Mouse (Mus musculus) stomach, embryonic 14.5 days (tissue): Measurements from ENCODE around the gene H2-K1. TPM values are rescaled to one million over a fixed set of nuclear protein-coding genes. Genes with fewer than 3 reads are reported as not detected.
"Not testable (repeated sequence)": the region's sequence is repeated elsewhere in the genome, so short reads cannot be mapped to it uniquely, and the experiment has no call there.

Source experiments
- ATAC-seq: fragments of 200-750 bp; cut with Nextera tagmentation; 2 replicates; pipeline ENCODE4 v1.8.0; 2017; ENCODE audit warnings: low read depth, moderate TSS enrichment; ENCODE audit not compliant: insufficient number of reproducible peaks, insufficient read depth, low FRiP score
- H3K27ac ChIP-seq: fragments of 300-500 bp; sonication (generic); 2 replicates; pipeline ENCODE4 v1.5.1; 2014; ENCODE audit warnings: mild to moderate bottlenecking, low read length, moderate library complexity, mixed read lengths
- H3K27me3 ChIP-seq: fragments of 300-500 bp; sonication (generic); 2 replicates; pipeline ENCODE4 v1.6.1; 2014; ENCODE audit warnings: low read length, control low read depth, mixed read lengths; ENCODE audit not compliant: control insufficient read depth, insufficient read depth
- H3K36me3 ChIP-seq: fragments of 300-500 bp; sonication (generic); 2 replicates; pipeline ENCODE4 v1.6.1; 2014; ENCODE audit warnings: mild to moderate bottlenecking, control low read depth, low read length, moderate library complexity, mixed read lengths; ENCODE audit not compliant: control insufficient read depth, insufficient read depth
- H3K4me1 ChIP-seq: fragments of 300-500 bp; sonication (generic); 2 replicates; pipeline ENCODE4 v1.6.1; 2014; ENCODE audit warnings: low read length, control low read depth, mixed read lengths; ENCODE audit not compliant: control insufficient read depth, insufficient read depth
- H3K4me2 ChIP-seq: fragments of 300-500 bp; sonication (generic); replicated peaks from 2 replicates; pipeline ENCODE4 v1.6.1; 2014; ENCODE audit warnings: low read depth, low read length, control low read depth
- H3K4me3 ChIP-seq: fragments of 300-500 bp; sonication (generic); 2 replicates; pipeline ENCODE4 v1.5.1; 2014; ENCODE audit warnings: low read depth, low read length, control low read depth
- H3K9ac ChIP-seq: fragments of 300-500 bp; sonication (generic); replicated peaks from 2 replicates; pipeline ENCODE4 v1.6.1; 2014; ENCODE audit warnings: low read depth, mild to moderate bottlenecking, control low read depth, low read length, moderate library complexity, mixed read lengths
- H3K9me3 ChIP-seq: fragments of 300-500 bp; sonication (generic); 2 replicates; pipeline ENCODE4 v1.6.1; 2016; ENCODE audit warnings: low read depth, low read length, control low read depth; ENCODE audit not compliant: control insufficient read depth
- WGBS: fragments of 180-500 bp; shearing (Covaris S2); extraction: QIAGEN DNeasy Blood & Tissue Kit; methylation state at CpG from one replicate; pipeline ENCODE4 v1.1.7; 2014; 5-methylcytosine and 5-hydroxymethylcytosine counted together
- polyA plus RNA-seq: library from polyadenylated mRNA; unstranded; fragments of >200 nt; fragmentation: Nextera tagmentation; extraction: Ambion mirVana; gene quantifications from 2 replicates; pipeline ENCODE4 v1.2.1, GENCODE M21; 2014

Gene H2-K1
- polyA plus RNA-seq, 1 experiment from 2014 or later, result 38.8 TPM

DNA sequence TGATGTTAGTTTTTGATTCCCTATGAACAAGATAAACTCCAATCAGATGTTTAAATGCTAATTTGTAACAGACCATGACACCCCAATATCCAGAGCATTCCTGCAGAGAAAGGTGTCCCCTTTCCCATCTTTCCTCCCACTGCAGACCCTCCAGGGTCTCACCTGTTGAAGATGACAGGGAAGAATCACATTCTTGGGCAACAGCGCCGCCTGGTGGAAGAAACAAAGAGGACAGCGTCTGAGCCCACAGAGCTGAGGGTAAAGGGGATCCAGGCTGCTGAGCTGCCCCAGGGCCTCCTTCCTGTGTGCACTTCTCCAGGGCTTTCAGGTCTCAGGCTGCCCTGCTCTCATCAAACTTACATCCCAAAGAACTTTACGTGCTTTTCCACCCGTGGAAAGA lies 3.3 kb upstream of the H2-K1 start:
- Histone ChIP-seq H3K4me3 (no peak overlapping the region), H3K9me3 (no peaks in the 10 kb centered on the region), H3K9ac (no peak overlapping the region), H3K4me1 (no peaks in the 10 kb centered on the region), H3K27me3 (peaks cover 8% of the 10 kb centered on the region; the same call in 1 of the 2 replicates), H3K36me3 (no peaks in the 10 kb centered on the region), H3K27ac (no peak overlapping the region), H3K4me2 (no peak overlapping the region)
- no peak for ATAC-seq
- WGBS, result 4% methylated on average over 5 of the region's 5 CpGs

GRCm38 (mm10) chr17:34000796-34001195 lies 649 bp upstream of the H2-K1 start:
- not testable (repeated sequence) for H3K36me3 ChIP-seq, ATAC-seq, H3K4me3 ChIP-seq, H3K9me3 ChIP-seq, H3K27ac ChIP-seq, H3K9ac ChIP-seq, H3K4me1 ChIP-seq, H3K27me3 ChIP-seq, H3K4me2 ChIP-seq
- WGBS, result 46% methylated on average over 2 of the region's 2 CpGs

DNA sequence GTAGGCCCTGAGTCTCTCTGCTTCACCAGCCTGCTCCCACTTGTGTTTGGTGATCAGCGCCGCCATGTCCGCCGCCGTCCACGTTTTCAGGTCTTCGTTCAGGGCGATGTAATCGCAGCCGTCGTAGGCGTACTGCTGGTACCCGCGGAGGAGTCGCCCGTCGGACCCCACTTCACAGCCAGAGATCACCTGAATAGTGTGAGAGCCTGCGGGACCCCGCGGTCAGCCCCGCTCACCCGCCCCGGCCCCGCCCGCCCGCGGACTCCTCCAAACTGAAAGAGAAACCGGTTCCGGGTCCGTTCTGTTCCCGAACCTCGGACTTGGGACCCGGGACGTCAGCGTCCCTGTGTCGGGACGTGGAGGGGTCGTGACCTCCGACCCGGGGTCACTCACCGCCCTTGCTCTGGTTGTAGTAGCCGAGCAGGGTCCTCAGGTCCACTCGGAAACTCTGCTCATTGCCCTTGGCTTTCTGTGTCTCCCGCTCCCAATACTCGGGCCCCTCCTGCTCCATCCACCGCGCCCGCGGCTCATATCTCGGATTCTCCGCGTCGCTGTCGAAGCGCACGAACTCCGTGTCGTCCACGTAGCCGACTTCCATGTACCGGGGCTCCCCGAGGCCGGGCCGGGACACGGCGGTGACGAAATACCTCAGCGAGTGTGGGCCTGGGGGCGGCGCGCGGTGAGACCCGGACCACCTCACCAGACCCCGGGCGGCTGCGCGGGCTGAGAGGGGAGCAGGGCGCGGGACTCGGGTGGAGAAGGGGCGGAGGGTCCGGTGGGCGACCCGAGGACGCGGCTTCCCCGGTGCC lies 602 bp downstream of the H2-K1 start:
- Histone ChIP-seq H3K27ac (no peak overlapping the region), H3K4me1 (no peaks in the 10 kb centered on the region), H3K9me3 (no peaks in the 10 kb centered on the region), H3K4me2 (peak overlapping the region; percentile 98), H3K27me3 (peaks cover 8% of the 10 kb centered on the region; the same call in 1 of the 2 replicates), H3K9ac (peak overlapping the region; percentile 33; the same call in 1 of the 2 replicates), H3K36me3 (no peaks in the 10 kb centered on the region), H3K4me3 (peak overlapping the region; percentile 49)
- WGBS, result 3% methylated on average over 80 of the region's 87 CpGs
- ATAC-seq, result peak; percentile 14; the same call in 1 of the 2 replicates

DNA sequence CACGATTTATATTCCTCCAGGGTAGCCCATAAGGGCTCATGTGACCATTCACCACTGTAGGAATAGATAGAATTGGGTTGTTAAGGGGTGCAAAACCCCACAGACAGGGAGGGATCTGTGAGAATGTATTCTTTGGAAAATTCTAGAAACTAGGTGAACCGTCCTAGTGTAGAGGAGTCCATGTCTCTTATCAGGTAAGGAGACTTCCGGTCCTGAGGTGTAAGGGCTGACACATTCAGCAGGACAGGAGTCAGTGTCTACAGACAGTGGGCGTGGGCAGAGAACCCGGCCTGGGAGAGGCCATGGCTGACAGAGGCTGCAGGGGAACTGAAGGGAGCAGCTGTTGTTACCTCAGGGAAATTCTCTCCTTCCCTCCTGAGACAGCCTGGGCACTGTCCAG lies 1.4 kb downstream of the H2-K1 start:
- not testable (repeated sequence) for H3K4me2 ChIP-seq, H3K4me1 ChIP-seq, H3K4me3 ChIP-seq, ATAC-seq, H3K9me3 ChIP-seq, H3K27ac ChIP-seq, H3K27me3 ChIP-seq, H3K9ac ChIP-seq, H3K36me3 ChIP-seq
- 48% methylated on average over 5 of the region's 5 CpGs for WGBS

DNA sequence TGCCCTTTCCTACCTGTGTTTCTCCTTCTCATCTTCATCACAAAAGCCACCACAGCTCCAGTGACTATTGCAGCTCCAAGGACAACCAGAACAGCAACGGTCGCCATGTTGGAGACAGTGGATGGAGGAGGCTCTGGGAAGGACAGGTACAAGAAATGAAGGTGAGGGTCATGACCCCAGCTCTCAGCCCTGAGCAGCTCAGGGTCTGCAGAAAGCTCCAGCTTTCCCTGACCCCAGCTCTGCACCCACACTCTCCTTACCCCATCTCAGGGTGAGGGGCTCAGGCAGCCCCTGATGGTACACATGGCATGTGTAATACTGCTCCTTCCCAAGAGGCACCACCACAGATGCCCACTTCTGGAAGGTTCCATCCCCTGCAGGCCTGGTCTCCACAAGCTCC lies 3.1 kb downstream of the H2-K1 start:
- ATAC-seq, H3K9me3 ChIP-seq, H3K4me1 ChIP-seq, H3K36me3 ChIP-seq, H3K4me3 ChIP-seq, H3K27ac ChIP-seq, H3K27me3 ChIP-seq, H3K4me2 ChIP-seq, H3K9ac ChIP-seq: not testable (repeated sequence)
- WGBS, result 88% methylated on average over 2 of the region's 2 CpGs

DNA sequence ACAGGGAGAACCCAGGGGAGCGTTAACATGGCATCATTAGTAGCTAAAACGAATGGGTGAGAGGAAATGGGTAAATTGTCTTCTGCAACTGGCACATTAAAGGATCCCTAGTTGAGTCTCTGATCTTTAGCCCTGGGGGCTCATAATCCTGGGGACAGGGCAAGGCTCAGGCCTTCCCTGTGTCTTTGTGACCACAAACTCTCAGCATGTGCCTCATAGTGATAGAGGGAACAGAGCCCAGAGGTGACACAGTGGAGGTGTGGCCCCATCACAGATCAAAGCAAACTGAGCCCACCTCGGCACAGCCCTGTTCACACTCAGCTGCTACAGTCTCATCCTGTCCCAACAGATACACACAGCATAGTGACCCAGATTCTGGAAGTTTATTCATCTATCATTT lies 4.5 kb downstream of the H2-K1 start:
- Histone ChIP-seq H3K9me3 (no peaks in the 10 kb centered on the region), H3K27ac (no peak overlapping the region), H3K4me2 (no peak overlapping the region), H3K9ac (no peak overlapping the region), H3K4me1 (no peaks in the 10 kb centered on the region), H3K36me3 (no peaks in the 10 kb centered on the region), H3K4me3 (no peak overlapping the region), H3K27me3 (peaks cover 4% of the 10 kb centered on the region; the same call in 1 of the 2 replicates)
- ATAC-seq, result no peak
- WGBS, result 22% methylated on average over 3 of the region's 3 CpGs

DNA sequence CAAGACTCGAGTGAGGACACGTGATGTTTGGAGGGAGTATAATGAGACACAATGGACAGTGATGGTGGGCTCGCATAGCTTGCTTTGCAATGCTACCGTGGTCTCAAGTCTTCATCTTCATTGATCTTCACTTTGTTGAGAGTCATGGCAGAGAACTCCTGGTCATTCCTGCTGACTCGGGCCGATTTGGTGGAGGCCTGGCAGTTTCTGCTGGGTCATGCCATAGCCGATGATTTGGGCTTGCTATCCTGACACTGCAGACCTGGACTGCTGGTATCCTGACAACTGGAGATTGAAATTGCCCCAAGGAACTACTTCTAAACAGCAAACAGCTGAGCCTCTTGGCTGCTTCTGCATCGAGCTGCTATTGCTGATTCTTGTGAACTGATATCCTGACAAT lies 5.2 kb downstream of the H2-K1 start:
- H3K9ac ChIP-seq, result no peak overlapping the region
- H3K4me3 ChIP-seq, result no peak overlapping the region
- H3K4me2 ChIP-seq, result no peak overlapping the region
- 91% methylated on average over 8 of the region's 8 CpGs for WGBS
- H3K27ac ChIP-seq, result no peak overlapping the region
- peaks cover 2% of the 10 kb centered on the region; the same call in 1 of the 2 replicates for H3K27me3 ChIP-seq
- no peak for ATAC-seq
- H3K9me3 ChIP-seq, result no peaks in the 10 kb centered on the region
- no peaks in the 10 kb centered on the region for H3K4me1 ChIP-seq
- H3K36me3 ChIP-seq, result no peaks in the 10 kb centered on the region

GRCm38 (mm10) chr17:33991788-33992664 lies 8.1 kb downstream of the H2-K1 start:
- Histone ChIP-seq H3K27me3 (no peaks in the 10 kb centered on the region), H3K36me3 (no peaks in the 10 kb centered on the region), H3K9me3 (no peaks in the 10 kb centered on the region), H3K4me3 (no peak overlapping the region), H3K27ac (no peak overlapping the region), H3K4me2 (no peak overlapping the region), H3K4me1 (no peaks in the 10 kb centered on the region), H3K9ac (no peak overlapping the region)
- WGBS, result 30% methylated on average over 10 of the region's 10 CpGs
- no peak for ATAC-seq
